Mouse (Mus musculus) testis, adult 2 months (tissue): ENCODE data around the gene Dcst2.

Source experiments
- CTCF ChIP-seq: fragments of 200-500 bp; IDR thresholded peaks from 2 replicates; pipeline ENCODE4 v1.5.1; 2012; ENCODE audit warnings: low read depth, mild to moderate bottlenecking, inconsistent platforms, low read length, moderate library complexity; ENCODE audit not compliant: control insufficient read depth, insufficient read depth, insufficient replicate concordance
- POLR2A ChIP-seq: fragments of 200-500 bp; IDR thresholded peaks from 2 replicates; pipeline ENCODE4 v1.6.1; 2012; ENCODE audit warnings: low read depth, mild to moderate bottlenecking, inconsistent platforms, low read length, moderate library complexity; ENCODE audit not compliant: control insufficient read depth

DNA sequence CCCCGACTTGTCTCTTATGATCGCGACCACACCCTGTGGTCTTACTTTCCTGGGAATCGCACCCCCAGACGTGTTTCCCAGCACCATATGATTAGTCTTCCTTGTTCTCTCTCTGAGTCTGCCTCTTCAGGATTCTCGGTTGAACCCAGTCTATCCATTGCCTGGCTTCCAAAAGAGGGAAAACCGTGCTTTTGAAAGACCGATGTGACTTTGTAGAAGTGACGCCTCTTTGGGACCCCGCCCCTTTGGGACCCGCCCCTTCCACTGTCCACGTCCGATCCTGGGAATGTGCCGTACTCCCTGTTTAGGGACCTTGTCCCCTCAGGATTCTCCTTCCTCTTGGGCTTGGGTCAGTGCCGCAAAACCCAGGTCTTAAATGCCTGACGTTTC is 57.1 kb downstream of the Dcst2 start:
- TF ChIP-seq CTCF (no peak), POLR2A (no peak; the same call in 1 of the 2 replicates)
